Mouse (Mus musculus) lung, adult 2 months (tissue): ENCODE measurements around the gene Dennd5b.

Experiments
- CTCF ChIP-seq: fragments of 200-500 bp; IDR thresholded peaks from 2 replicates; pipeline ENCODE4 v1.5.1; 2011; ENCODE audit warnings: mild to moderate bottlenecking, low read length, control low read depth; ENCODE audit not compliant: insufficient read depth
- POLR2A ChIP-seq: fragments of 200-500 bp; IDR thresholded peaks from 2 replicates; pipeline ENCODE4 v1.6.1; 2011; ENCODE audit warnings: low read depth, mild to moderate bottlenecking, control low read depth, low read length, borderline replicate concordance; ENCODE audit errors: extremely low read depth

DNA sequence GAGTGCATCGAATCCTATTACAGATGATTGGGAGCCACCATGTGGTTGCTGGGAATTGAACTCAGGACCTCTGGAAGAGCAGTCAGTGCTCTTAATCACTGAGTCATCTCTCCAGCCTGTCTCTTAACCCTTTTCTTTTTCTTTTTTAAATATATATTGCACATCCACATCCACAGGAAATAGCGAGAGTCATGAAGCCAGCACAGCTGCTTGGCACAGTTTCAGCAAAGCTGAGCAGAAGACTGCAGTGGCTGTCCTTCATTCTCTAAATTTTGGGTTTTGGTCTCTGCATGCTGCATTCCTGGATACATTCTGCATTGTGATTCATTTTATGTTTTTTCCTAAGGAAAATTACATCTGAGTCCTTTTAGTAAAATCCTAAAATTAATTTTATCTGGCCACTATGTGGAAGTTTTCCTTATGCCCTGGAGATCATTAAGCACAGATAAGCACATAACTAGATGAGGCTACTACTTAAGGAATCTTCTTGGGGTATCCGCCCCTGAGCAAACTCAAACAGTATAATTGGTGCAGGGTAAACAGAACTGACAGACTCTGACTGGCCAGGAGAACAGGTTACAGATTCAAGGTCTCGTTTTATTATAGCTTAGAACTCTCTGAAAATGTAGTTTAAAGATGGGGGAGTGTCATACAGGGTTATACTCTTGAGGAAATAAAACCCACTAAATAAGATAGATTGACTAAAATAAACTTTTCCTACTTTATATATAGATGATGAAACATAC is 50.3 kb downstream of the Dennd5b start:
- TF ChIP-seq CTCF, result no peak
- TF ChIP-seq POLR2A, result no peak
